Mouse (Mus musculus): ENCODE results near the gene Defa25. TPM values are rescaled to one million over a fixed set of nuclear protein-coding genes. Genes with fewer than 3 reads are reported as not detected.

The Defa25 gene
- not detected for polyA plus RNA-seq (2014; fragmentation: Illumina TruSeq; extraction: RNeasy Lipid Tissue Mini Kit (QIAGEN cat#74804))

DNA sequence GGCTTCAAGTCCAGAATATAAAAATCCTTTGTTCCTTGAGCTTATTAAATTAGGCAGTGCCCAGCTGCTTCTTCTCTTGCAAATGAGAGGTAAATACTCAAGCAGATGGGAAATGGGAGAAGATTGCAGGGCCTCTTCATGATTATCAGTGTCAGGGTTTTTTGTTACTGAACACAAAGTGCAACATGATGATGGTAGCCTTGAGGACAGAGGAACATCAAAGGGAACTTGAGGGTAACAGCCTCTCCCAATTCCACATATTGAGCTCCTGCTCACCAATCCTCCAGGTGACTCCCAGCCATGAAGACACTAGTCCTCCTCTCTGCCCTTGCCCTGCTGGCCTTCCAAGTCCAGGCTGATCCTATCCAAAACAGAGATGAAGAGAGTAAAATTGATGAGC is at the start of gene Defa25:
Defa25 (plus strand) TSS at position 301 of the 400 bp plus-strand sequence.

DNA sequence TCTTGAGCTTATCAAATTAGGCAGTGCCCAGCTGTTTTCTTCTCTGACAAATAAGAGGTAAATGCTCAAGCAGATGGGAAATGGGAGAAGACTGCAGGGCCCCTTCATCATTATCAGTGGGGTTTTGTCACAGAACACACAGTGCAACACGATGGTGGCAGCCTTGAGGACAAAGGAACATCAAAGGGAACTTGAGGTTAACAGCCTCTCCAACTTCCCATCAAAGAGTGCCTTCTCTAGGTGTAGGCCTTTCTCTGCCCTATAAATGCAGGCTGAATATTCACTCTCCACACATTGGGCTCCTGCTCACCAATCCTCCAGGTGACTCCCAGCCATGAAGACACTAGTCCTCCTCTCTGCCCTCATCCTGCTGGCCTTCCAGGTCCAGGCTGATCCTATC is 29.5 kb upstream of the Defa25 start, which contains the start of gene Defa23:
Defa23 (plus strand) TSS at position 301 of the 400 bp plus-strand sequence.

DNA sequence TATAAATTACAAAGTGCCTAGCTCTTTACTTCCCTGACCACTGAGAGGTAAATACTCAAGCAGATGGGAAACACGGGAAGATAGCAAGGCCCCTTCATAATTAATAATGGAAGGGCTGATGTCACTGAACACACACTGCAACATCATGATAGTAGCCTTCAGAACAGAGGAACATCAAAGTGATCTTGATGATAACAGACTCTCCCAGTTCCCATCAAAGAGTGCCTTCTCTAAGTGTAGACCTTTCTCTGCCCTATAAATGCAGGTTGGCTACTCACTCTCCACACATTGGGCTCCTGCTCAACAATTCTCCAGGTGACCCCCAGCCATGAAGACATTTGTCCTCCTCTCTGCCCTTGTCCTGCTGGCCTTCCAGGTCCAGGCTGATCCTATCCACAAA is 19.5 kb upstream of the Defa25 start, which contains the start of gene Defa35:
Defa35 (plus strand) TSS at position 301 of the 400 bp plus-strand sequence.

DNA sequence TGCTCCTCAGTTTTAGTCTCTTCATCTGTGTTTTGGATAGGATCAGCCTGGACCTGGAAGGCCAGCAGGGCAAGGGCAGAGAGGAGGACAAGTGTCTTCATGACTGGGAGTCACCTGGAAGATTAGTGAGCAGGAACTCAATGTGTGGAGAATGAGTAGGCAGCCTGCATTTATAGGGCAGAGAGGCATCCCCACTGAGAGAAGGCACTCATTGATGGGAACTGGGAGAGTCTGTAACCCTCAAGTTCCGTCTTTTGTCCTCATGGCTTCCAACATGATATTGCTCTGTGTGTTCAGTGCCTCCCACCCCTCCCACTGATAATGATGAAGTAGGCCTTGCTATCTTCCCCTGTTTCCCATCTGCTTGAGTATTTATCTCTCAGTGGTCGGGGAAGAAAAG is 11.7 kb downstream of the Defa25 start, which contains the start of gene Gm14851:
Gm14851 (minus strand) TSS at position 101 of the 400 bp plus-strand sequence.

DNA sequence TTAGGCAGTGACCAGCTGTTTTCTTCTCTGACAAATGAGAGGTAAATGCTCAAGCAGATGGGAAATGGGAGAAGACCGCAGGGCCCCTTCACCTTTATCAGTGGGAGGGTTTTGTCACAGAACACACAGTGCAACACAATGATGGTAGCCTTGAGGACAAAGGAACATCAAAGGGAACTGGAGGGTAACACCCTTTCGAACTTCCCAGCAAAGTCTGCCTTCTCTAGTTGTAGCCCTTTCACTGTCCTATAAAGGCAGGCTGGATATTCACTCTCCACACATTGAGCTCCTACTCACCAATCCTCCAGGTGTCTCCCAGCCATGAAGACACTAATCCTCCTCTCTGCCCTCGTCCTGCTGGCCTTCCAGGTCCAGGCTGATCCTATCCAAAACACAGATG is 50.1 kb downstream of the Defa25 start, which contains the start of gene Defa30:
Defa30 (plus strand) TSS at position 301 of the 400 bp plus-strand sequence.

Other genes starting within 250 kb of the Defa25 start
- not detected for gene Defb33, start 191.8 kb upstream of the Defa25 start, polyA plus RNA-seq (2014; fragmentation: Illumina TruSeq; extraction: RNeasy Lipid Tissue Mini Kit (QIAGEN cat#74804))
- not detected for gene Gm15056, start 181.8 kb upstream of the Defa25 start, polyA plus RNA-seq (2014; fragmentation: Illumina TruSeq; extraction: RNeasy Lipid Tissue Mini Kit (QIAGEN cat#74804))
- not detected for gene Gm6040, start 162.4 kb upstream of the Defa25 start, polyA plus RNA-seq (2014; fragmentation: Illumina TruSeq; extraction: RNeasy Lipid Tissue Mini Kit (QIAGEN cat#74804))
- gene AY761185, start 139.7 kb upstream of the Defa25 start, polyA plus RNA-seq (2014; fragmentation: Illumina TruSeq; extraction: RNeasy Lipid Tissue Mini Kit (QIAGEN cat#74804)): not detected
- gene Defa21, start 58.9 kb upstream of the Defa25 start, polyA plus RNA-seq (2014; fragmentation: Illumina TruSeq; extraction: RNeasy Lipid Tissue Mini Kit (QIAGEN cat#74804)): not detected
- not detected for gene Defa23, start 29.4 kb upstream of the Defa25 start, polyA plus RNA-seq (2014; fragmentation: Illumina TruSeq; extraction: RNeasy Lipid Tissue Mini Kit (QIAGEN cat#74804))
- gene Defa35, start 19.4 kb upstream of the Defa25 start, polyA plus RNA-seq (2014; fragmentation: Illumina TruSeq; extraction: RNeasy Lipid Tissue Mini Kit (QIAGEN cat#74804)): not detected
- not detected for gene Gm14851, start 11.6 kb downstream of the Defa25 start, polyA plus RNA-seq (2014; fragmentation: Illumina TruSeq; extraction: RNeasy Lipid Tissue Mini Kit (QIAGEN cat#74804))
- not detected for gene Defa30, start 50.2 kb downstream of the Defa25 start, polyA plus RNA-seq (2014; fragmentation: Illumina TruSeq; extraction: RNeasy Lipid Tissue Mini Kit (QIAGEN cat#74804))
- gene Defa22, start 77.8 kb downstream of the Defa25 start, polyA plus RNA-seq (2014; fragmentation: Illumina TruSeq; extraction: RNeasy Lipid Tissue Mini Kit (QIAGEN cat#74804)): not detected
- gene Defa31, start 107.2 kb downstream of the Defa25 start, polyA plus RNA-seq (2014; fragmentation: Illumina TruSeq; extraction: RNeasy Lipid Tissue Mini Kit (QIAGEN cat#74804)): not detected
- not detected for gene Gm15293, start 117.1 kb downstream of the Defa25 start, polyA plus RNA-seq (2014; fragmentation: Illumina TruSeq; extraction: RNeasy Lipid Tissue Mini Kit (QIAGEN cat#74804))
- gene Gm15292, start 165.3 kb downstream of the Defa25 start, polyA plus RNA-seq (2014; fragmentation: Illumina TruSeq; extraction: RNeasy Lipid Tissue Mini Kit (QIAGEN cat#74804)): not detected
- gene Defa27, start 231.1 kb downstream of the Defa25 start, polyA plus RNA-seq (2014; fragmentation: Illumina TruSeq; extraction: RNeasy Lipid Tissue Mini Kit (QIAGEN cat#74804)): not detected
- gene Defa29, start 242.6 kb downstream of the Defa25 start, polyA plus RNA-seq (2014; fragmentation: Illumina TruSeq; extraction: RNeasy Lipid Tissue Mini Kit (QIAGEN cat#74804)): not detected